Mouse (Mus musculus): Measurements from ENCODE around the gene Slc13a5. TPM values are rescaled to one million over a fixed set of nuclear protein-coding genes. Genes with fewer than 3 reads are reported as not detected.

Slc13a5 gene
- polyA plus RNA-seq, 1 experiment from 2014 or later, result 0.22 TPM

- ATAC-seq, result no peak
- whole genome bisulfite sequencing, result 56% methylated on average over 4 of the region's 4 CpGs
- Histone ChIP-seq H3K4me2 (replicated peaks; ENCODE audit: low read depth) (no peak overlapping the region), H3K4me3 (ENCODE audit: low read depth, low read length) (no peak overlapping the region), H3K4me1 (replicated peaks; ENCODE audit: control insufficient read depth, insufficient read depth, low read length) (no peaks in the 10 kb centered on the region), H3K9ac (ENCODE audit: low read depth, low read length) (no peak overlapping the region), H3K36me3 (ENCODE audit: control insufficient read depth, insufficient read depth) (no peaks in the 10 kb centered on the region), H3K27me3 (replicated peaks; ENCODE audit: control insufficient read depth, insufficient read depth, low read length) (no peaks in the 10 kb centered on the region), H3K27ac (ENCODE audit: low read depth, low read length) (no peak overlapping the region), H3K9me3 (ENCODE audit: control insufficient read depth) (no peaks in the 10 kb centered on the region)
- TF ChIP-seq CTCF (IDR thresholded peaks at IDR 0.05; ENCODE audit: low read depth), result no peak
Measured at GRCm38 (mm10) chr11:72240062-72240860, 26.8 kb downstream of the Slc13a5 start.

GRCm38 (mm10) chr11:72234013-72234412, 33.0 kb downstream of the Slc13a5 start:
- Histone ChIP-seq H3K9me3 (ENCODE audit: control insufficient read depth) (no peaks in the 10 kb centered on the region), H3K27ac (ENCODE audit: low read depth, low read length) (no peak overlapping the region), H3K4me2 (replicated peaks; ENCODE audit: low read depth) (no peak overlapping the region), H3K4me3 (ENCODE audit: low read depth, low read length) (no peak overlapping the region), H3K36me3 (ENCODE audit: control insufficient read depth, insufficient read depth) (no peaks in the 10 kb centered on the region), H3K4me1 (replicated peaks; ENCODE audit: control insufficient read depth, insufficient read depth, low read length) (no peaks in the 10 kb centered on the region), H3K27me3 (replicated peaks; ENCODE audit: control insufficient read depth, insufficient read depth, low read length) (no peaks in the 10 kb centered on the region), H3K9ac (ENCODE audit: low read depth, low read length) (no peak overlapping the region)
- no peak for TF ChIP-seq CTCF (IDR thresholded peaks at IDR 0.05; ENCODE audit: low read depth)
- 75% methylated on average over 5 of the region's 5 CpGs for WGBS
- ATAC-seq, result no peak

- Histone ChIP-seq H3K27ac (ENCODE audit: low read depth, low read length) (no peak overlapping the region), H3K36me3 (ENCODE audit: control insufficient read depth, insufficient read depth) (no peaks in the 10 kb centered on the region), H3K9me3 (ENCODE audit: control insufficient read depth) (no peaks in the 10 kb centered on the region), H3K4me2 (replicated peaks; ENCODE audit: low read depth) (no peak overlapping the region), H3K9ac (ENCODE audit: low read depth, low read length) (no peak overlapping the region), H3K4me1 (replicated peaks; ENCODE audit: control insufficient read depth, insufficient read depth, low read length) (no peaks in the 10 kb centered on the region), H3K4me3 (ENCODE audit: low read depth, low read length) (no peak overlapping the region), H3K27me3 (replicated peaks; ENCODE audit: control insufficient read depth, insufficient read depth, low read length) (no peaks in the 10 kb centered on the region)
- WGBS, result 53% methylated on average over 1 of the region's 1 CpGs
- no peak for ATAC-seq
- TF ChIP-seq CTCF (IDR thresholded peaks at IDR 0.05; ENCODE audit: low read depth), result no peak
Measured at GRCm38 (mm10) chr11:72232991-72233390, 34.0 kb downstream of the Slc13a5 start.

GRCm38 (mm10) chr11:72232068-72232467, 35.0 kb downstream of the Slc13a5 start:
- no peak for TF ChIP-seq CTCF (IDR thresholded peaks at IDR 0.05; ENCODE audit: low read depth)
- no peaks in the 10 kb centered on the region for H3K4me1 ChIP-seq (replicated peaks; ENCODE audit: control insufficient read depth, insufficient read depth, low read length)
- H3K27me3 ChIP-seq (replicated peaks; ENCODE audit: control insufficient read depth, insufficient read depth, low read length), result no peaks in the 10 kb centered on the region
- no peak overlapping the region for H3K4me3 ChIP-seq (ENCODE audit: low read depth, low read length)
- H3K4me2 ChIP-seq (replicated peaks; ENCODE audit: low read depth), result no peak overlapping the region
- no peaks in the 10 kb centered on the region for H3K36me3 ChIP-seq (ENCODE audit: control insufficient read depth, insufficient read depth)
- H3K9me3 ChIP-seq (ENCODE audit: control insufficient read depth), result no peaks in the 10 kb centered on the region
- no peak for ATAC-seq
- H3K27ac ChIP-seq (ENCODE audit: low read depth, low read length), result no peak overlapping the region
- WGBS, result 80% methylated on average over 7 of the region's 7 CpGs
- H3K9ac ChIP-seq (ENCODE audit: low read depth, low read length), result no peak overlapping the region

- Histone ChIP-seq H3K4me1 (replicated peaks; ENCODE audit: control insufficient read depth, insufficient read depth, low read length) (no peaks in the 10 kb centered on the region), H3K4me3 (ENCODE audit: low read depth, low read length) (no peak overlapping the region), H3K27ac (ENCODE audit: low read depth, low read length) (no peak overlapping the region), H3K9me3 (ENCODE audit: control insufficient read depth) (no peaks in the 10 kb centered on the region), H3K4me2 (replicated peaks; ENCODE audit: low read depth) (no peak overlapping the region), H3K9ac (ENCODE audit: low read depth, low read length) (no peak overlapping the region), H3K36me3 (ENCODE audit: control insufficient read depth, insufficient read depth) (no peaks in the 10 kb centered on the region), H3K27me3 (replicated peaks; ENCODE audit: control insufficient read depth, insufficient read depth, low read length) (no peaks in the 10 kb centered on the region)
- ATAC-seq, result no peak
- WGBS, result 78% methylated on average over 4 of the region's 4 CpGs
- TF ChIP-seq CTCF (IDR thresholded peaks at IDR 0.05; ENCODE audit: low read depth), result no peak
Measured at GRCm38 (mm10) chr11:72228513-72228912, 38.5 kb downstream of the Slc13a5 start.

- Histone ChIP-seq H3K4me3 (ENCODE audit: low read depth, low read length) (no peak overlapping the region), H3K4me1 (replicated peaks; ENCODE audit: control insufficient read depth, insufficient read depth, low read length) (no peaks in the 10 kb centered on the region), H3K9ac (ENCODE audit: low read depth, low read length) (no peak overlapping the region), H3K27me3 (replicated peaks; ENCODE audit: control insufficient read depth, insufficient read depth, low read length) (no peaks in the 10 kb centered on the region), H3K9me3 (ENCODE audit: control insufficient read depth) (no peaks in the 10 kb centered on the region), H3K4me2 (replicated peaks; ENCODE audit: low read depth) (no peak overlapping the region), H3K27ac (ENCODE audit: low read depth, low read length) (no peak overlapping the region), H3K36me3 (ENCODE audit: control insufficient read depth, insufficient read depth) (no peaks in the 10 kb centered on the region)
- no peak for TF ChIP-seq CTCF (IDR thresholded peaks at IDR 0.05; ENCODE audit: low read depth)
- no peak for ATAC-seq
- 72% methylated on average over 6 of the region's 6 CpGs for WGBS
Measured at GRCm38 (mm10) chr11:72226901-72227300, 40.1 kb downstream of the Slc13a5 start.

All from intestine, postnatal 0 days (tissue).